Mouse (Mus musculus) hindbrain, embryonic 11.5 days (tissue): ENCODE measurements around the gene Nsun5. TPM values are rescaled to one million over a fixed set of nuclear protein-coding genes. Genes with fewer than 3 reads are reported as not detected.

Experiments
- ATAC-seq: fragments of 200-750 bp; cut with Nextera tagmentation; 2 replicates; pipeline ENCODE4 v1.8.0; 2017; ENCODE audit warnings: mild to moderate bottlenecking, moderate TSS enrichment, moderate library complexity; ENCODE audit not compliant: low FRiP score
- DNase-seq: peaks from one replicate; pipeline ENCODE4 v3.0.0-alpha.2; 2015; ENCODE audit warnings: low spot score
- H3K27ac ChIP-seq: fragments of 300-500 bp; sonication (generic); 2 replicates; pipeline ENCODE4 v1.5.1; 2014; ENCODE audit warnings: mild to moderate bottlenecking, low read depth, low read length
- H3K27me3 ChIP-seq: fragments of 300-500 bp; sonication (generic); 2 replicates; pipeline ENCODE4 v1.6.1; 2014; ENCODE audit warnings: mild to moderate bottlenecking, low read length, moderate library complexity, mixed read lengths; ENCODE audit not compliant: control insufficient read depth, insufficient read depth
- H3K36me3 ChIP-seq: fragments of 300-500 bp; sonication (generic); 2 replicates; pipeline ENCODE4 v1.6.1; 2014; ENCODE audit warnings: mild to moderate bottlenecking, low read length, moderate library complexity, mixed read lengths; ENCODE audit not compliant: control insufficient read depth, insufficient read depth
- H3K4me1 ChIP-seq: fragments of 300-500 bp; sonication (generic); replicated peaks from 2 replicates; pipeline ENCODE4 v1.6.1; 2014; ENCODE audit warnings: low read length, mixed read lengths; ENCODE audit not compliant: control insufficient read depth, insufficient read depth
- H3K4me2 ChIP-seq: fragments of 300-500 bp; sonication (generic); replicated peaks from 2 replicates; pipeline ENCODE4 v1.6.1; 2014; ENCODE audit warnings: mild to moderate bottlenecking, low read depth, low read length
- H3K4me3 ChIP-seq: fragments of 300-500 bp; sonication (generic); 2 replicates; pipeline ENCODE4 v1.5.1; 2014; ENCODE audit warnings: low read depth, low read length
- H3K9ac ChIP-seq: fragments of 300-500 bp; sonication (generic); 2 replicates; pipeline ENCODE4 v1.6.1; 2014; ENCODE audit warnings: low read depth, low read length
- H3K9me3 ChIP-seq: fragments of 300-500 bp; sonication (generic); 2 replicates; pipeline ENCODE4 v1.6.1; 2016; ENCODE audit warnings: low read length; ENCODE audit not compliant: control insufficient read depth
- WGBS: fragments of 180-500 bp; shearing (Covaris S2); extraction: QIAGEN DNeasy Blood & Tissue Kit; methylation state at CpG from one replicate; pipeline ENCODE4 v1.1.7; 2014; 5-methylcytosine and 5-hydroxymethylcytosine counted together
- polyA plus RNA-seq: library from polyadenylated mRNA; unstranded; fragments of >200 nt; fragmentation: Nextera tagmentation; extraction: Ambion mirVana; gene quantifications from 2 replicates; pipeline ENCODE4 v1.2.1, GENCODE M21; 2014

Nsun5 gene
- polyA plus RNA-seq, 1 experiment from 2014 or later: 27.8 TPM

GRCm38 (mm10) chr5:135405437-135405836, 35.7 kb downstream of the Nsun5 start:
- 84% methylated on average over 9 of the region's 9 CpGs for WGBS
- H3K36me3 ChIP-seq: 0 out of 2 replicates have a peak, but pooled peaks cover 2% of the 10 kb centered on the region
- no peak for DNase-seq

DNA sequence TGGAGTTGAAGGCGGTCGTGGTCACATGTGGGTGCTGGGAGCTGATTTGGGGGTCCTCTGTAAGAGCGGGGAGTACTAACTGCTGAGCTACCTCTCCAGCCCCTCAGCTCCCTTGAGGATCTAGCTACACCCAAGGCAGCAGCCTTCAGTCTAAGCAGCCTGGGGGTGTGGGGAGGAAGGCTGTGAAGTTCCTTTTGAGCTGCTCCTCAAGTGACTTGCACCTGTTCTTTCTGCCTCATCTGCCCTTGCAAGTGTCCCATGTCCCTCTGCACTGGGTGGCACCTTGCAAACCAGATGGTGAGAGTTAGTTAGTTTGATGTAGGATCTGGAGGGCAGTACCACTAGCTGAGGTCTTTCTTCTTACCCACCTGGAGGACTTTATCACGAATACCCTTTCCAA, 38.4 kb downstream of the Nsun5 start:
- Histone ChIP-seq H3K4me1 (no peaks in the 10 kb centered on the region), H3K4me3 (no peak overlapping the region), H3K9me3 (no peaks in the 10 kb centered on the region), H3K4me2 (no peak overlapping the region), H3K27ac (no peak overlapping the region), H3K27me3 (no peaks in the 10 kb centered on the region), H3K36me3 (peaks cover 2% of the 10 kb centered on the region; the same call in 1 of the 2 replicates), H3K9ac (no peak overlapping the region)
- ATAC-seq (no peak), DNase-seq (no peak)
- 87% methylated on average over 4 of the region's 4 CpGs for WGBS

More at GRCm38 (mm10) chr5:135405437-135405836, 35.7 kb downstream of the Nsun5 start:
- no peak overlapping the region for H3K27ac ChIP-seq
- H3K4me3 ChIP-seq: no peak overlapping the region
- H3K27me3 ChIP-seq: no peaks in the 10 kb centered on the region
- no peaks in the 10 kb centered on the region for H3K4me1 ChIP-seq
- H3K9me3 ChIP-seq: no peaks in the 10 kb centered on the region
- no peak for ATAC-seq
- no peak overlapping the region for H3K4me2 ChIP-seq
- no peak overlapping the region for H3K9ac ChIP-seq

- Histone ChIP-seq H3K4me2 (no peak overlapping the region), H3K4me3 (no peak overlapping the region), H3K4me1 (no peaks in the 10 kb centered on the region), H3K27me3 (no peaks in the 10 kb centered on the region), H3K9me3 (no peaks in the 10 kb centered on the region), H3K9ac (no peak overlapping the region), H3K36me3 (peaks cover 12% of the 10 kb centered on the region), H3K27ac (no peak overlapping the region)
- DNase-seq: no peak
- ATAC-seq: no peak
- 92% methylated on average over 9 of the region's 9 CpGs for WGBS
Observed at GRCm38 (mm10) chr5:135410266-135410665, 40.5 kb downstream of the Nsun5 start.

Other genes with a start within 250 kb of the Nsun5 start
- gene Tbl2, start 220.3 kb upstream of the Nsun5 start, polyA plus RNA-seq: 21.4 and 21.9 TPM in 2 replicates
- gene Bcl7b, start 201.7 kb upstream of the Nsun5 start, polyA plus RNA-seq: 35.9 and 38.8 TPM in 2 replicates
- gene Baz1b, start 182.7 kb upstream of the Nsun5 start, polyA plus RNA-seq: 54.5 and 77.6 TPM in 2 replicates
- 6.6 and 7.2 TPM in 2 replicates for gene Fzd9, start 118.7 kb upstream of the Nsun5 start, polyA plus RNA-seq
- gene Fkbp6, start 19.9 kb upstream of the Nsun5 start, polyA plus RNA-seq: 0.26 TPM in 1 of 2 replicates, not detected in the other
- gene Trim50, start 16.7 kb upstream of the Nsun5 start, polyA plus RNA-seq: 0.15 TPM in 1 of 2 replicates, not detected in the other
- 14.5 and 19.9 TPM in 2 replicates for gene Pom121, start 24.6 kb downstream of the Nsun5 start, polyA plus RNA-seq
- gene Hip1, start 175.2 kb downstream of the Nsun5 start, polyA plus RNA-seq: 37.6 and 50.0 TPM in 2 replicates
- not detected in 2 replicates for gene Ccl26, start 193.6 kb downstream of the Nsun5 start, polyA plus RNA-seq
- gene Ccl24, start 203.1 kb downstream of the Nsun5 start, polyA plus RNA-seq: 2.0 and 2.7 TPM in 2 replicates